Mouse (Mus musculus) kidney, adult 2 months (tissue): ENCODE measurements around the gene Shb. TPM values are rescaled to one million over a fixed set of nuclear protein-coding genes. Genes with fewer than 3 reads are reported as not detected.

Source experiments
- DNase-seq: peaks from one replicate; pipeline ENCODE4 v3.0.0; 2021
- H3K27ac ChIP-seq: fragments of 200-500 bp; 2 replicates; pipeline ENCODE4 v1.5.1; 2012; ENCODE audit warnings: low read depth, low read length, control low read depth, inconsistent platforms; ENCODE audit not compliant: insufficient read depth
- H3K27me3 ChIP-seq: fragments of 200-500 bp; replicated peaks from 2 replicates; pipeline ENCODE4 v1.6.1; 2012; ENCODE audit warnings: mild to moderate bottlenecking, moderate library complexity, low read length, inconsistent platforms; ENCODE audit not compliant: control insufficient read depth, insufficient read depth
- H3K36me3 ChIP-seq: fragments of 200-500 bp; 2 replicates; pipeline ENCODE4 v1.6.1; 2012; ENCODE audit warnings: mild to moderate bottlenecking, moderate library complexity, low read length, inconsistent platforms; ENCODE audit not compliant: control insufficient read depth, insufficient read depth
- H3K4me1 ChIP-seq: fragments of 200-500 bp; 2 replicates; pipeline ENCODE4 v1.6.1; 2011; ENCODE audit warnings: low read length; ENCODE audit not compliant: control insufficient read depth, insufficient read depth
- H3K4me3 ChIP-seq: fragments of 200-500 bp; 2 replicates; pipeline ENCODE4 v1.5.1; 2011; ENCODE audit warnings: mild to moderate bottlenecking, low read depth, low read length, control low read depth; ENCODE audit not compliant: insufficient read depth
- CTCF ChIP-seq: fragments of 200-500 bp; conservative IDR thresholded peaks from 2 replicates; pipeline ENCODE4 v1.5.1; 2011; ENCODE audit warnings: low read depth, mild to moderate bottlenecking, control low read depth, low read length, moderate library complexity, mixed read lengths; ENCODE audit not compliant: insufficient read depth, insufficient read length
- POLR2A ChIP-seq: fragments of 200-500 bp; IDR thresholded peaks from one replicate; pipeline ENCODE4 v1.6.1; 2011; ENCODE audit warnings: low read depth, low read length, control low read depth
- WGBS: fragments of 180-500 bp; shearing (Covaris S2); methylation state at CpG from one replicate; pipeline ENCODE4 v1.1.7; 2018; 5-methylcytosine and 5-hydroxymethylcytosine counted together
- polyA plus RNA-seq: library from polyadenylated mRNA; depleted of rRNA; stranded (reverse); fragments of >200 nt; gene quantifications from 2 replicates; pipeline ENCODE4 v1.2.3, GENCODE M21; 2012

The Shb gene
- polyA plus RNA-seq, 1 experiment: 59.4 TPM

- Histone ChIP-seq H3K27me3 (no peaks in the 10 kb centered on the region), H3K27ac (no peak overlapping the region), H3K36me3 (no peaks in the 10 kb centered on the region; the same call in 1 of the 2 replicates), H3K4me3 (no peak overlapping the region), H3K4me1 (peaks cover 57% of the 10 kb centered on the region)
- no peak for TF ChIP-seq CTCF
- no peak for TF ChIP-seq POLR2A
- 74% methylated on average over 2 of the region's 2 CpGs for WGBS
- DNase-seq: no peak
These were observed 74.7 kb downstream of the Shb start for GRCm38 (mm10) chr4:45457543-45457942.

- WGBS: 82% methylated on average over 4 of the region's 4 CpGs
- Histone ChIP-seq H3K36me3 (no peaks in the 10 kb centered on the region; the same call in 1 of the 2 replicates), H3K27me3 (no peaks in the 10 kb centered on the region), H3K4me3 (no peak overlapping the region), H3K27ac (peak overlapping the region; percentile 7; the same call in 1 of the 2 replicates), H3K4me1 (peaks cover 65% of the 10 kb centered on the region)
- DNase-seq: no peak
- TF ChIP-seq CTCF (no peak), POLR2A (no peak)
These were observed 77.3 kb downstream of the Shb start for GRCm38 (mm10) chr4:45455001-45455400.

- Histone ChIP-seq H3K4me3 (no peak overlapping the region), H3K27ac (peak overlapping the region; percentile 93), H3K36me3 (no peaks in the 10 kb centered on the region; the same call in 1 of the 2 replicates), H3K4me1 (peaks cover 58% of the 10 kb centered on the region), H3K27me3 (no peaks in the 10 kb centered on the region)
- 22% methylated on average over 3 of the region's 3 CpGs for WGBS
- peak; percentile 95 for DNase-seq
- TF ChIP-seq CTCF (no peak), POLR2A (no peak)
These were observed 78.9 kb downstream of the Shb start for GRCm38 (mm10) chr4:45453271-45453851.

GRCm38 (mm10) chr4:45452569-45453111 is 79.6 kb downstream of the Shb start:
- Histone ChIP-seq H3K27ac (peak overlapping the region; percentile 93), H3K27me3 (no peaks in the 10 kb centered on the region), H3K36me3 (no peaks in the 10 kb centered on the region; the same call in 1 of the 2 replicates), H3K4me3 (no peak overlapping the region), H3K4me1 (peaks cover 54% of the 10 kb centered on the region)
- 10% methylated on average over 7 of the region's 7 CpGs for WGBS
- DNase-seq: peak; percentile 91
- TF ChIP-seq CTCF (no peak), POLR2A (peak; percentile 21)

GRCm38 (mm10) chr4:45449012-45449411 is 83.3 kb downstream of the Shb start:
- DNase-seq: no peak
- H3K27me3 ChIP-seq: no peaks in the 10 kb centered on the region
- no peak overlapping the region for H3K4me3 ChIP-seq
- TF ChIP-seq POLR2A (no peak), CTCF (no peak)
- no peaks in the 10 kb centered on the region; the same call in 1 of the 2 replicates for H3K36me3 ChIP-seq
- no peak overlapping the region for H3K27ac ChIP-seq
- 55% methylated on average over 5 of the region's 5 CpGs for WGBS
- peaks cover 63% of the 10 kb centered on the region for H3K4me1 ChIP-seq

GRCm38 (mm10) chr4:45448481-45448880 is 83.8 kb downstream of the Shb start:
- TF ChIP-seq POLR2A (no peak), CTCF (no peak)
- no peak overlapping the region for H3K27ac ChIP-seq
- 86% methylated on average over 7 of the region's 7 CpGs for WGBS
- H3K4me1 ChIP-seq: peaks cover 59% of the 10 kb centered on the region
- DNase-seq: no peak
- H3K36me3 ChIP-seq: no peaks in the 10 kb centered on the region; the same call in 1 of the 2 replicates
- H3K4me3 ChIP-seq: no peak overlapping the region
- H3K27me3 ChIP-seq: no peaks in the 10 kb centered on the region

GRCm38 (mm10) chr4:45447196-45447595 is 85.1 kb downstream of the Shb start:
- Histone ChIP-seq H3K36me3 (no peaks in the 10 kb centered on the region; the same call in 1 of the 2 replicates), H3K27me3 (no peaks in the 10 kb centered on the region), H3K4me3 (no peak overlapping the region), H3K27ac (no peak overlapping the region), H3K4me1 (peaks cover 52% of the 10 kb centered on the region)
- no peak for TF ChIP-seq CTCF
- TF ChIP-seq POLR2A: no peak
- 80% methylated on average over 5 of the region's 5 CpGs for WGBS
- DNase-seq: peak; percentile 48
